Mouse (Mus musculus) right cerebral cortex, postnatal 4 days (tissue): Measurements from ENCODE around the gene Ociad2.
A peak's percentile ranks its signal among the peaks of the same experiment; 100 is the strongest.

Experiments
- DNase-seq: peaks from one replicate; pipeline ENCODE4 v3.0.0-alpha.2; 2022

Gene Ociad2

DNA sequence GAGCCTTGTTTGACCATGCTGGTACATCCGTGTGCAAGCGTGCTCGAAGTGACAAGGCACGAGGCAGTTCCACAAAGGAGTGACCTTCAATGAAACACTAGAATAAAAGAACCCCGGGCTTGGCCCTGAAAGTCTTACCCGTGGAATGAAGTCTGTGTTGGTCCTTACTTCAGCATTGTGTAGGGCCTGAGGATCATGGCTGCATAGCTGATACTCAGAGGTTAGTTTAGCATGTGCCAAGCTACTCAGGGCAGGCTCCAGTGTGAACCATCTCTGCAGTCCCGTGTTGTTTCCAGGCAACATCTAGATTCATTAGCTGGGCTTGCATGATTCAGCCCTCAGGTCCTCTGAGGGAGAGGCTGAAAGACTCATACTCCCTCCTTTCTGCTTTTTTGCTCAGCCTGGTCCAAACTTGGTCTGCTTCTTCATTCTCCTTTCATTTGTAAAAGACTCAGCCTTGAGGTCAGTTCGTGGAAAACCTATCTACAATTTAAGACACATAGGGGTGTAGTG is at the start of gene Ociad2:
Gene Ociad2, minus strand, starts transcription at position 306 of the 513 bp plus-strand sequence.
- no peak for DNase-seq

DNA sequence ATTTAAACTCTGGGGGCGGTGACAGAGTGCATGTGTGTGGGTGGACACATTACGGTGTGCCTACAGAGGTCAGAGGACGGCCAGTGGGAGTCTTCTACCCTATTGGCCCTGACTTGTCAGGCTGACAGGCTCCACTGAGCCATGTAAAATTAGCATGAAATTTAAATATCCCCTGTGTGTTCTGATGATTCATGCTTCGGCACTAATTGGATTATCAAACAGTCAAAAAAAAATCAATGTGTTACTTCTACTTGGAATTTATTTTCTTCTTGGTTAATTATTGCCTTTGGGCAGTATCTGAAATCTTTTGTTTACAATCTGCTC is 42.8 kb upstream of the Ociad2 start:
- DNase-seq: no peak

DNA sequence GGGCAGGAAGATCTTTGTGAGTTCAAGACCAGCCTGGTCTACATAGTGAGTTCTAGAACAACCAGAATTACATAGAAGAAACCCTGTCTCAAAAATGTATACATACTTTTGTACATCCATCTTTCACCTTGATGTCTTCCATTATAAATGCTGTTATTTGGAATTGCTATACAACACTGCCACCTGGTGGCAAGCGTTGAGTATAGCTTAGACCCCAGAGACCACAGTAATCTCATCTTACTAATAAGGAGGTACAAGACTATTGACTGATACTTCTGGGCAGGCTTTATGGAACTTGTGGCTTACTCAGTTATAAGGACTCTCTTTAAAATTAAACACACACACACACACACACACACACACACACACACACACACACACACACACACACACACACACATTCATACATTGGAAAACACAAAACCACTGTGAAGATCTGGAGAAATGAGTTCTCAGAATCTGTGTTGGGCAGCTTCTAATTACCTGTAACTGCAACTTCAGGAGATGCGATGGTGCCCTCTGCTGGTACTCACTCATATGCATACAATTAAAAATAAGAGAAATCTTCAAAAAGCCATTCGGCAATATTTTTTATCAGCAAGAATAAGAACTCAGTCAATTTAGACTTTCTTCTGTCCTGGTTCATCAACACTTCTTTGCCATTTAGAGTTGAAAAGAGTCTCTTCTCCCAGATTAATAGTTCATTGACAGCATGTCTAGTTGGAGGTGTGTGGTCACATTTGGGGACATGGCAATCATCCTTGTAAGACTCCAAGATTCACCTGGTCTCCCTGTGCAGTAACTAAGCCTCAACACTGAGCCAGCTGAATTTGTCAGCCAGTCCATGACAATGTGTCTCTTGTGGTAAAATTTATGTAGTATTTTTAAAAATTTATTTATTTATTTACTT is 42.2 kb upstream of the Ociad2 start:
- peak; percentile 77 for DNase-seq

DNA sequence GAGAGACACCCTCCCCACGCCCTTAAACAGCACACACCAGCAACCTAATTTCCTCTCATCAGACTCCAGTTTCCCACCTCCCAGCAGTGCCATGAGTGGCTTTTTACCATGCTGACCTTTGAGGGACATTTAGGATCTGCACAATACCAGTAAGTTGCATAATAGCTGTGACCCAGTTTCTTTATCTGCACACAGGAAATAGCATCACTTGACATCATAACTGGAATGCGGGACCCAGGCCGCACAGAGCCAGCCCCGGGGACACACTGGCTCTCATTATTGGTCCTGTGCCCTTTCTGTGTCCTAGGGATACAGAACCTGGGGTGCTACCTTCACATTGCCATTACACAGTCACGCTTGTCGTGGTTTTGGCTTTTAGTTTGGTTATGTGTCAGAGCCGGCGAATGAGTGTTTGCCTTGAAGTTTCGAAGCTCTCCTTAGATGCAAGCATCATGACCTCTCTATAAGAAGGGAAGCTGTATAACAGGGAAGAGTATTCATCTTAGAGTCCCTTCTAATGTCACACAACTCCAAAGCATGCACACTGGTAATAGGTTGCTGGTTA is 41.2 kb upstream of the Ociad2 start:
- no peak for DNase-seq

DNA sequence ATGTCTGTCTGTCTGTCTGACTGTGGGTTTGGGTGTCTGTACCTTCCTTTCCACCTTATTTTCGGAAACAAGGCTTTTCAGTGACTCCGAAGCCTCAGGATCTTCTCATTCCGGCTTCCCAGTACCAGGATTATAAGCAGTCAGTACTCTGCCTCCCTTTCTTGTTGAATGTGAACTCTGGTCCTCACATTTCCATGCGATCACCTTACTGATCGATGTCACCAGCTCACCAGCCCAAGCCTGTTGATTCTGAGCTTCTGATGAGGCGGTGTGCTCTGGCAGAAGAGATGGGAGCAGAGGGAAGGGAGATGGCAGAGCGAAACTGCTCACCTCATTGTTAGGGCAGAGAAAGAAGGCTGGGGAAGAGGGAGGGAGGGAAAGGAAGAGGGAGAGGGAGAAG is 40.7 kb upstream of the Ociad2 start:
- no peak for DNase-seq

DNA sequence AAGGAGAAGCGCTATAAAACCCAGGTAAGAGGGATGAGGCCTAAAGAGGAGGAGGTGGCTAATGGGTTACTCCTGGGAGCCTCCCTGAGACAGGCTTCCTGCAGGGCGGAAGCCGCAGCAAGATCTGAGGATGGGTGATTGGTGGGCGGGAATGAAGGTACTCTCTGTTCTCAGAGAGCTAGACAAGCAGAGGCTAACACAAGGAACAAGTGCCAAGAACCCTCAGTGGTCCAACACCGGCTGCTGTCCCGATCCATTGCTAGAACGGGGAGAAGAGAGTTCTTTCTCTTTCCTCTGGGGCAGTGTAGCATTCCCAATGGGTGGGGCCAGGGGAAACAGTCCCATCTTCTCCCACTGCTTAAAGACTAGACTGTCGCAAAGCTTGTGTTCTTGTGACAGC is 40.0 kb upstream of the Ociad2 start:
- no peak for DNase-seq

DNA sequence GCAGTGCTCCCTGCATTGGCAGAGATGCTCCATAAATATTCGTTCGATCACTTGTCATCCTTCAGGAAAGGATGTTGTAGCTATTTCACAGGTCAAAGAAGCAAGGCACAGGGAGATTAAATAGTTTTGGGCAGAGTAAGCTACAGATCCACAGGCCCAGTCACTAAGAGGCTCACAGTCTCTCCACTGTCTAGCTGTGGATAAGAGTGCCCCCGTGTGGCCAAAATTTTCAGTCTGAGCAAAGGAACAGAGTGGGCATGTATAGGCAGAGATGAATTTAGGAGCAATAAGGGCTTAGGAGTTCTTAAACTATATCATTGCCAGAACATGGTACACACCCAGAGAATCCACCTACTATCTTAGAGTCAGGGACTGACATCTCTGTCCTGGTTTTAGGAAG is 39.1 kb upstream of the Ociad2 start:
- peak; percentile 98 for DNase-seq

DNA sequence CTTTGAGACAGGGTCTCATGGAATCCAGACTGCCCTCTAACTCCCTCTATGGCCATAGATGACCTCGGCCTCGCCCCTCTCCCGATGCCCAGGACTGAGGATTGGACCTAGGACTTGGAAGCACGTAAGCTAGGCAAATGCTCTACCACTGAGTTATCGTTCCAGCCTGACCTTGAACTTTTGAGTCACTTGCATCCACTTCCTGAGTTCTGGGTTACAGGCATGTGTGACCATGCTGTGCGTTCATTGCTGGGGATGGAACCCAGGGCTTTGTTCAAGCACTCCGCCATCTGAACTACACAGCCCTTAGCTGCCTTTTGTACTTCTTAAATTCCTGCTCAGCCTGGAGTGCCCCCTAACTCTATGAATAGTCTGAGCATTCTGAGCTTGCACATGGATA is 35.7 kb upstream of the Ociad2 start:
- DNase-seq: no peak

DNA sequence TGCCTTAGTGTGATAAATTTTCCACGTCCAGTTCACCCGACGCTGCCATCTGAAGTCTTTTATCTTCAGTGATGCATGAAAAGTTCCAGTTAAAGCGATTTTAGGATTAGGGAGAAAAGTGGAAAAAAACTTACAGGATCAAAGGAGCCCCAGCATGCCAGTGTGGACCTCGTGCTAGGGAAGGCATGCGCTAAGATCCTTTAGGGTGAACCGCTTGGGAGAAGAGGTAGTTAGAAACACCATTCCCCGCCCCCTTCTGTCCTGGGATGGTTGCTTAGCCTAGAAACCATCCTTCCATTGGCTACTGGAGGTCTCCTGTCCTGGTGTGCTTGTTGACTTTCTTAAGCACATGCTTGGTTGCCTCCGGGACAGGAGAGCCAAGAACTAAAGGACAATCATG is 35.2 kb upstream of the Ociad2 start:
- DNase-seq: no peak

DNA sequence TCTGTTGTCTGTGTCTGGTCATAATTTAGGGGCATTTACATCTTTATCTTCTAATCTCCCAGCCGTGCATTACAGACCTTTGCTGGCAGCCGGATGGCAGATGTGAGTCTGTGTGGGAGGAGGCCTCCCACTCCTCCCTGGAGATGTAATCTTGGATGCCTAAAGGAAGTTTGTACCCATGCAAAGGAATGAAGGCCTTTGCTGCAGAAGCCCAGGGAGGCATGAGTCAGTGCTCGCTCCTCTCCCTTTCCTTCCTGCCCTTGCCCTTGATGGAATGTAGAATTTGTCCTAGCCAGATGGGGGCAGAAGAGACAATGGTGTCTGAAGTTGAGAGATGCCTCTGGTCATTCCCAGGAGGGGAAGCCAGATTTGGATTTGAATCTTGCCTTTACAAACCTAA is 32.4 kb upstream of the Ociad2 start:
- DNase-seq: no peak

DNA sequence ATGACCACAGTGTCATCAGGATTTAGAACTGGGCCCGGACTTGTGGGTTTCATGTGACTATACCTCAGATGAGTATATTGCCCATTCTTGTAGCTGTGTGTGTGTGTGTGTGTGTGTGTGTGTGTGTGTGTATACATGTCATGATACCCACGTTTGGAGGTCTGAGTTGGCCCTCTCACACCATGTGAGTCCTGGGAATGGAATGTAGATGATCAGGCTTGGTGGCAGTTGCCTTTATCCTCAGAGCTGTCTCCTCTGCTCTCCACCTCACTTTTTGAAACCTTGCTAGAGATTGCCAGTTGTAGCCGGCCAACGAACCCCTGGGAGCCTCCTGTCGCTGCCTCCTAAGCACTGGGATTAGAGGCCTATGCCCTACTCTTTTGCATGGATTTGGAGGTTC is 31.8 kb upstream of the Ociad2 start:
- no peak for DNase-seq

DNA sequence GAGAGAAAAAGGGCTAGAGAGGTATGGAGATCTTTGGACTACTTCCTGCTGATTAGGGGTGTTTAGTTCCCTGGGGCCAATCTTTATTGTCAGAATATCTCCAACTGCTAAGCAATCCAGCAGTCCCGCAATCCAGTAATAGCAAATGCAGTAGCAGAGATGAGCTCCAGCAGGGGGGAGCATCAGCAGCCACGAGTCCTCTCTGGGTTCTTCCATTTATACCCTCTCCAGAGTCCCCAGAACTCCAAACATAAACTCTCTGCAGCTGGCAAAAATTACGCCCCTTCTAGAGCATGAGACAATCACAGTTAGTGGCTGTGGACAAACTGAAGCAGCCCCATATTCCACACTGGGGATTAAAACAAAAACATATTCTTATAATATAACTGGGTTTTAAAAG is 28.9 kb upstream of the Ociad2 start:
- DNase-seq: no peak

DNA sequence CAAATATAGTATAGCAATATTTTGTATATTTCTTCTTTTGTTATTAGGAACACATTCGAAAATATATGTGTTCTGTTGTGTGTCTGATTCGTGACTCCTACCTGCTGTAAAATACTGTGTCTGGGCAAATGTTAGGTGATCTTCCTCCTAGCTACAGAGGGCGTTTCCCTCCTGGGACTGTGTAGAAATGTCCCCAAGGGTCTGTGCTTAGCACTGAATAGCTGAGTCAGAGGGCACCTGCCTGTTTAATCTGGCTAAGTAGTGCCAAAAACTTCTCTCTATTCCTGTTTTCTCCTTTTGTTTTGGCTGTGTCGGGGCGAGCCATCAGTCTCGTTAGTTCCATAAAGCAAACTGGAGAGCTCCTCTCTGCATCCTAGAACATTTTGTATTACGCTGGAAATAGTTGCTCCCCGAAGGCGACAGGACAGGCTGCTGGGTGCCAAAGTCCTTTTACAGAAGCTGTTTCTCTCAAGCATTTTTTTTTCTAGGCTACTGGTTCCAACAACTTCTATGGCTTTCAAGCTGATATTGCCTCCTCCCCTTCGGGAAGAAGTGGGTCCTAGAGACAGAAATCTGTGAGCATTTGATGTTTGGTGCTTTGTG is 28.1 kb upstream of the Ociad2 start:
- DNase-seq: no peak

DNA sequence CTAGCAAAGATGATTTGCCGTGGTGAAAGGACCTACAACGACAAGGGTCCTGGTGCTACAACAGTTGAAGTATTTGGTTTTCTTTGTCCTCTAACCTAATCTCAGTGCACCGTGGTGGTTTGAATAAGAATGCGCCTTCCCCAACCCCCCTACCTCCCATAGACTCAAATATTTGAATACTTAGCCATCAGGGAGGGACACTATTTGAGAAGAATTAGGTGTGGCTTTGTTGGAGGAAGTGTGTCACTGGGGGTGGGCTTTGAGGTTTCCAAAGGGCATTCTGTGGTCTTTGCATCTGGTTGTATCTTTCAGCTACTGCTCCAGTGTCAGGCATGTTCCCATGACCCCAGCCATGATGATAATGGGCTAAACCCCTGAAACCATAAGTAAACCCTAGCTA is 27.1 kb upstream of the Ociad2 start:
- no peak for DNase-seq

DNA sequence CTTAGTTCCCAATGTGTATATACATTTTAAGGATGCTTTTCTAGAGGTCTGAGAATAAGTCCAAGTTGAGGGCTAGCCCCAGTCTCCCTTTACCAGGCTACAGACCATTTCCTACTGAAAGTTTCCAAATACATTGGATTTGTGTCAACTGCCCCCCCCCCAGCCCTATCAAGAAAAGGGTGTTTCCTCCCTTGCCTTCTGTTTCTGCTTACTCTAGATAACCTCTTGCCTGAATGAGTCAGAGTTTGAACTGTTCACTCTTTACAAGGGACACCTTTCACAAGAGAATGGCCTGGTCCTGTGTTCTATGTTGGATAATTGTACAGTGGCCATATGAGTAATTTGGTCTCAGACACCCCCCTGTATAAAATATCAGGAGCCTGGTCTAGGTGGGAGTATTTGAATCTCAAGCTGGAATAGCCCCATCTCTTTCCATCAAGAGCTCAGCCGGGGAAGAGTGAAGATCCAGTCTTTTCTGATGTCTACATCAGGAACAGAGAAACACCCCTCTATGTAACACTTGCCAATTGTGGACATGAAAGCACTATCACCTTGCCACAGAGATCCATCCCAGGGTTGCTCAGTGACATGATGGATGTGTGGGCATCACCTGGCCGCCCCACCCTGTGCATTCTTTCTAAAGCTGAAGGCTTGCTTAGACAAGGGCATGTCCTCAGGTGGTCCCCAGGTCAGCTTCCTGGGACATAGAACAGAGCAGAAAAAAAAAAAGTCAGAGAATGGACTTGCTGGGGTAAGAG is 23.5 kb upstream of the Ociad2 start:
- no peak for DNase-seq

DNA sequence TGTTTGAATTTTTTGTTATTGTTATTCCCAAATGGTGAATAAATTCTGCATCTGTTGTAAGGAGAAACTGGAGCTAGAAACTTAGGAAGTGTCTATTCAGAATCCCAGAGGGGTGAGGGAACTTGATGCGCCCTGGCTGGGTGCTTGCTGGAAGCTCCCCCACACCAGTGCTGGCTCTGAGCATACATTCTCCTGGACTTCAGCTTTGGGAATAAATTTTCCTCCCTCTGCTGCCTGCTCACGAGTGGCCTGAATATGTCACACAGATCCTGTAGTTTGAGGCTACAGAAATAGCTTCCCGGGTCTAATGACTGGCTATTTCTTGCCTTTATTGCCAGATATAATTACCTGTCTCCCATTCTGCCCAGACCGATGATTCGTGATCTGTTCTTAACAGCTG is 22.0 kb upstream of the Ociad2 start:
- no peak for DNase-seq

DNA sequence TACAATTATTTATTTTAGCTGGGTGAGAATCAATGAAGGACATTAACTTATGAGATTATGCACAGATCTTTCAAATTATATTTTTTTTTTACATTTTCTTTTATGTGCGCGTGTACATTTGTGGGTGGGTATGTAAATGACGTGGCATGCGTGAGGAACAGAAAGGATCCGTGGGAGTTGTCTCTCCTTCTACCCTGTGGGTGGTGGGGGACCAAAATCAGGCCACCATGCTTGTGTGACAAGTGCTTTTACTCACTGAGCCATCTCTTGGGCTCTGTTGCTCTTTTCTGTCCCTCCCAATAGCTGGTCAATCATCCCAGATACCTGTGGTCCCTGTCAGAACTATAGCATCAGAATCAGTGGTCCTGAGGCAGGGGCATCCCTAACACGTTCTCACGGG is 21.5 kb upstream of the Ociad2 start:
- DNase-seq: no peak

DNA sequence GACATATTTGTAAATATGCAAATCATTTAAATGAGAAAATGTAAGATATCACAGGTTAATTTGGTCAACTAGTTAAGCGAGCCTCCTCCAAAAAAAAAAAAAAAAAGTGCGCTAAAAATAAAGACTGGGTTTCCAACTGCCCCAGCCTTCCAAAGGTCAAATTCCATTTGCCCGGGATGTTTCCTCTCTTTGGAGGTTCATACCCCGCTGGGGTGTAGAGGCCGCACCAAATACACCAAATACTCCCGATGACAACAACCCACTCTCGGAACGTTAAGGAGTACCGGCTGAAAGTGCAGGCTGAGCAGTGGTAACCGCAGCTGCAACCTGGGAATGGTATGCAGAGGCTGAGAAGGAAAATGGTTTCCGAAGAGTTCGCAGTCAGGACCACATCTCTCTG is 19.4 kb upstream of the Ociad2 start:
- DNase-seq: no peak

DNA sequence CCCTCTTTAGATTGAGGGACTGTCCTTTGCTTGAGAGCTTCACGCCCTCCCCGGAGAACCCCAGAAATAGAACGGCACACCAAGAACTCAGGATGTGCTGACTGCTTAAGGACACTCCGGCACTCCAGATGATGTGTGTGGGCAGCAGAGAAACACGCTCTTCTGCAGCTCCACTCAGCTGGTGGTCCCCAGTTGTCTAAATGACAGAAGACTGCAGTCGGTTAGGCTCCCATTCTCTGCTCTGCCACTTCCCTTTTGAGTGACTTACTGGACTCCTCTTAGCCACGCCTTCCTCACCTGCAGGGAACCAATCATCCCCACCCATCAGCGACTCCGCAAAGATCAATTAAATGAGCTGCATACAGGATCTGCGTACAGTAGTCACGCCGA is 18.9 kb upstream of the Ociad2 start:
- no peak for DNase-seq

DNA sequence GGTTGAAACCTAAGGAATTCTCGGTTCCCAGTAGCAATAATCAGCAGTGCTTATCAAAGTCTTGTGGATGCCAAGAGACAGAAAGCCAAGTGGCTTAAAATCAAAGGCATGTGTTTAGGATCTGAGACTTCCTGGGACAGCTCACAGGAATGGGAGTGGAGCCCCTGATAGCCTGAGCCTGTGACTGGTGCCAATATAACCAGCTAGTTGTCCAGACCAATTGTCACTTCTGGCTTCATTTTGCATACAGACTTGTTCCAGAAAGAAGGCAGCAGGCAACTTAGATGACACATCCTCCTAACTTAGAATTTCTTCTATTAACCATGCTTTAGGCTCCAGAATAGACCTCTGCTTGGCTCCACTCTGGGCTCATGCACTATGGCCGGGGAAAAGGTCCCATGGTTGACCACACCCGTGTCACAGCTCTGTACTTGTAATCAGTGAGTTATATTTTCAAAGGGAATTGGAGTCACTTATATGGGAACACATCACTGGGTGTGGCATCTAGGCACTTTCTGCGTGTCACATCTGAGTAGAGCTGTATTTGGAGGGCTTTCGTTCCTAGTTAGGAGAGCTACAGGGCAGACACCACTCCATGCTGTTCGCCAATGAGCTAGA is 18.4 kb upstream of the Ociad2 start:
- DNase-seq: no peak

DNA sequence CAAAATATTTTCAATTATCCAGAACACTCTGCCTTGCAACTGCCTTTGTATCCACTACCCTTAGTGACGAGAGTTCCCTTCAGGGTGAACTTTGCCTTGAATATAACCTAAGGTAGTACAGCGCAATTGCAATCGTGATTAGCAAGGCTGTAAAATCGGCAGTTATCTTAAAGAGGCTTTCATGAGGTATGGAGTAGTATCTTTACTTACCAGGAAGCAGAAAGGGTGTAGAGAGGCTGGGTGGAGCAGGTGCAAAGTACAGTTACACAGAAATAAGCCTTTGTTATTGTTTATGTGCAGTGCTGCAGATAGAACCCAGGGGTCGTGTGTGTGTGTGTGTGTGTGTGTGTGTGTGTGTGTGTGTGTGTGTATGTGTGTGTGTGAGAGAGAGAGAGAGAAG is 14.6 kb upstream of the Ociad2 start:
- DNase-seq: no peak

DNA sequence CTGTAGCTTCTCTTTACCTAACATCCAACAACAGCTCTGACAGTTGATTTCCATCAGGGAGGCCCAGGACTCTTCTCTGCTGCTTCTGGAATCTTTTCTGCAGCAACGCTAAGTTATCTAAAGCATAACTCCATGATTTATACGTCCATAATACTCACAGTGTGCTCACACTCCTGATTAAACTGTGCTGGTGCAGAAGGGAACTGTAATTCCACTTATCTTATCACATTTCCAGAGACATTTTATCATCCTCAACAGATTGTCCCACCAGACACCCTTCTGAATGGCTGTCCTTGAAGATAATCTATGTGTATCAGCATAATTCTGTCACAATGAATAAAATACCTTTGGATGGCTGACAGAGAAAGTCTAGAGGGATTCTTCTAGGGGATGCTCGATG is 13.2 kb upstream of the Ociad2 start:
- no peak for DNase-seq

DNA sequence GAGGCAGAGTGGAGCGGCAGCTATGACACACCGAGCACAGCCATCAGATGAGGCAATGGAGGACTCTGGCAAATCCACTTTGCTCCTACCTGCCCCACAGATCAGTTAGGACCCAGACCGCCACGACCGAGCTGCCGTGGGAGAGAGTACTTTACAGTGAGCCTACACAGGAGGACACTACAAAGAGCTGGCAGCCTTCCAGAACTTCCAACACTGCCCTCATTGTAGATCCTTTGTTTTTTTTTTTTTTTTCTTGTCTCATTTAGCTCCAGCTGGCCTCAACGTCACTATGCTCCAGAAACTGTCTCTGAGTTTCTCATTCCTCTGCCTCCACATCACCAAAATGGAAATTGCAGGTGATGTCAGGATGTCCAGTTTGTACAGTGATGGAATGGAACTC is 12.7 kb upstream of the Ociad2 start:
- DNase-seq: peak; percentile 20
